Mouse (Mus musculus): Measurements from ENCODE around the gene Minpp1. TPM values are rescaled to one million over a fixed set of nuclear protein-coding genes. Genes with fewer than 3 reads are reported as not detected.

The Minpp1 gene
- total RNA-seq, 1 experiment from 2014 or later = 100 TPM

- ATAC-seq (replicated peaks; ENCODE audit: low read depth, poor library complexity, severe bottlenecking) = peak; percentile 99
Measured at GRCm38 (mm10) chr19:32523769-32524515, 38.4 kb downstream of the Minpp1 start.

GRCm38 (mm10) chr19:32524516-32524860 is 38.9 kb downstream of the Minpp1 start:
- no peak for ATAC-seq (replicated peaks; ENCODE audit: low read depth, poor library complexity, severe bottlenecking)

DNA sequence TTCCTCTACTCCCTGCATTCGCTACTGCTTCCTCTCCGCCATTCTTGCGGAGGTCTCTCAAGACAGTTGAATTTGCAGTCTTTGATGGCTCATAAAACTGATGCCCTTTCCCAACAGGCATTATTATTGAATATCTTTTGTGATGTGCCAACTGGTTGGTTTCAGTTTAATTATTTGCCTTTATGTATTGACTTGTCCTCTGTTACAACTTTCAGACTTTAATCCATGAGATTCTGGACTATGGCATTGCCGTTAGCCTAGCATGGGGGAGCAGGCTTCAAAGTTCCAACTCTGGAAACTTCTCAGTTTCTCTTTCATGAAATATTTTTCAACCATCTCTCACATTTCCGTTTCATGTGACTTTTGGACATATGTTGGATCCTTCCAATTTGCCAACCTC is 41.6 kb downstream of the Minpp1 start:
- ATAC-seq (replicated peaks; ENCODE audit: low read depth, poor library complexity, severe bottlenecking) = no peak

- ATAC-seq (replicated peaks; ENCODE audit: low read depth, poor library complexity, severe bottlenecking) = no peak
Measured at GRCm38 (mm10) chr19:32528723-32529122, 43.2 kb downstream of the Minpp1 start.

DNA sequence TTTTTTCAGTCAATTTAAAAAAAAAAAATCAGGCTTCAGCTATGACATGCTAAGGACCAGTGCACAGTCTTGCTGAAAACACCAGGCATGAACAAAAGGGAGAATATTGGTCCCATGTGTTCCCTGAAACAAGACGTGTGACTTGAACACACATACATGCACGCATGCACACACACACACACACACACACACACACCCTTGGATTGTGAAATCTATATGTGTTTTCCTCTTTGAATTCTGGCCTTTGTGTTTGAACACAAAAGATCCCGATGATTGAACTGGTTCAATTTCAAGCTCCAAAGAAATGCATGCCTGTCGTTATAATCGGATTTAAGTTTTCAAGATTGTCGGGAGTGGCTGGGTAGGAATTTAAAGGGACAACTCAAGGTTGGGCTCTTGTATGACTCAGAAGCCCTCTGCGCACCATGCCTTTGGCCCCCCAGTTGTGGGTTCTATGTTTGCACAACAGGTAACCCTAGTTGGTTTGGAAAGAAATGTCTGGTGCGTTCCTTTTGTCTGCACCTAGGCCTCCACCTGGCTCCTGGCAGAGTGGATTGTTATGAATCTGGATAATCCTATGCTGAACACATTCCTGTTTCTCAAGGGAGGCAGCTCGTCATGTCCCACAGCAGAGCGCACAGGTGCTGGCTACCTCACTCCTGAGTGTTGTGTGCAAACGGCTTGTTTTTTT is 43.8 kb downstream of the Minpp1 start:
- ATAC-seq (replicated peaks; ENCODE audit: low read depth, poor library complexity, severe bottlenecking) = no peak

DNA sequence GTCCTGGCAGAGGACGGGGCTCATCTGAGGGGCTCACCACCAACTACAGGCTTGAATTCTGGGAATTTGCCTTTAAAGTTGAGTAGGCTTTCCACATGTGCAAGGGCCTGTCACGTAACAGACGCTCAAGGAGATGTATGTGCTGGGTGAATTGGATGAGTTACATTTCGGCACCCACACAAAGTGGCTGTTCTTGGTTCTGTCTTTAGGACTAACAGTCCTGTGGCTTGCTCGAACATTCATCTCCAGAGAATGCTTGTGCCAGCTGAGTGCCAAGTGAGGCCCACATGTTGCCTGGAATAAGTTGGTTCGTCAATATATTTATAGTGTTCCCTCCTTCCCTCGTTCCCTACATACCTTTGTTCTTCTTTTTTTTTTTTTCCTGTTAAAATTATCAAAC is 44.7 kb downstream of the Minpp1 start:
- ATAC-seq (replicated peaks; ENCODE audit: low read depth, poor library complexity, severe bottlenecking) = no peak

- no peak for ATAC-seq (replicated peaks; ENCODE audit: low read depth, poor library complexity, severe bottlenecking)
Measured at GRCm38 (mm10) chr19:32532331-32532730, 46.8 kb downstream of the Minpp1 start.

DNA sequence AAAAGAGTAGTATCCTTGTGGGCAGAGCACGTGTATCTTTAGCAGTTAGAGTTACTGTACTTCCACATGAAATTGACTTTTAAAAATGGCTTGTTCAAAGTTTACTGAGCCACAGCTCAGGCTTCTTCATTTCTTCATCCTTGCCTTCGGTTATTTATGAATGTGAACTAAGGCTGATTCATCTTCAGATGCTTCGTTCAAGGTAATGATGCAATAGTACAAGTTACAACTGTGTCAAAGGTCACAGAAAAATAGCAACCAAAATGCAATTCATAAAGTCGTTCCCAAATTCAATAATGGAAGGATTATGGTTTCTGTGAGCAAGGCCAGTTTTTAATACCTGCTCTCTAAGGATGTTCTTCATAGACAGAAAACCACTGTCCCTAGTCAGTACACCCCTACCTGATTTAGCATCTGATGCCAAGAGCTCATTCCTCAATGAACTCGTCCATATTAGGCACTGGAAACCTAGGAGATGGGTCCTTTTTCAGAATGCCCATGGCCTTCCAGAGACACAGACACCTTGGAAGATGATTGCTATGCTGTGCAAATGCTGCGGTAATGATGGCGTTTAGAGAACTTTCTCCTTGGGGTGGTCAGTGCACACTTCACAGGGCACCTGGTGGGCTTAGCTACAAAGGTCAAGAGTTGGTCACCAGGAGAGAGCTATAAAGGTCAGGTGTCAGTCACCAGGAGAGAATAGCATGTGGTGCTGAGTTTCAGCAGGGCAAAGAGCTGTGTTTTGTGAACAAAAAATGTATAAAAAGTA is 47.4 kb downstream of the Minpp1 start:
- no peak for ATAC-seq (replicated peaks; ENCODE audit: low read depth, poor library complexity, severe bottlenecking)

DNA sequence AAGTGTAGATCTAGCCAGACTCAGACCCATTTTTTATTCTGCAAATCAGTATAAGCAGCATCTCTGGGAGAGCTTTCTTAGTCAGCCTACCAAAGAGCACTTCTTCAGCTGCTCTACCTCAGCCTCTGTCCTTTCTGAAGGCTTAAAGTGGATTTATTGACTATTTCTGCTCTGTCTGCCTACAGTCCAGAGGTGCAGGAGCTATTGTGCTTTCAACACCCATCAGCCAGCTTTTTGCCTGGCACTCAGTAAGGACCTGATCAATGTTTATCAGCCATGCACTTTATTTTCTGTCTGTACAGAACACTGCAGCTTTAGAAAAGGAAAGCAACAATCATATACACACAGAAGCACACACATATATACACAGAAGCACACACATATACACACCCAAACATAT is 49.3 kb downstream of the Minpp1 start:
- no peak for ATAC-seq (replicated peaks; ENCODE audit: low read depth, poor library complexity, severe bottlenecking)

DNA sequence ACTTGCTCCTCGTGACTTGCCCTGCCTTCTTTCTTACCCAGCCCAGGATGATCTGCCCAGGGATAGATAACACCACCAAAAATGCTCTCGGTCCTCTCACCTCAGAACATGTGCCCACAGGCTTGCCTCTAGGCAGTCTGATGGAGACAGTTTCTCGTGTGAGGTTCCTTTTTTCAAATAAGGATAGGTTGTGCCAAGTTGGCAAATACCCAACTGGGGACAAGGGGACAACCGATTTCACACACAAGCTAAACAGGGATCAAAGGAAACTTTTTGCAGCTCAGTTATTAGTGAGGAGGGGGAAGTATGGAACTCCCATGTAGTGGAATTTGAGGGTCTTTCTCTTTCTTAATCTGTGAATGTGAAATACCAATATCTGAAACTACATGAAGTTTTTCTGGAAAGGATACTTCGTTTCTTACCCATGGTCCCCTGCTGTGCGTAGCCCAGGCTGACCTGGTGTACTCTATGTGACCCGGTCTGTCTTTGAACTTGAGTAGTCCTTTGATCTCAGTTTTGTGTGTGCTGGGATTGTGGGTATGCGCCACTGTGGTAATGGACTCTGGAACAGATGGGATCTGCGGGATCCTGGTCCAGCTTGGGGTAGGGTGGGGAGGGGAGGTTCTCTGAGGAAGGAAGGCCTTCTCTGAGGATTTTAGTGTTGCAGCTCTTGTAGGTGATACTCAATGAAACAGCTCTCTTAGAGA is 57.4 kb downstream of the Minpp1 start:
- ATAC-seq (replicated peaks; ENCODE audit: low read depth, poor library complexity, severe bottlenecking) = no peak

GRCm38 (mm10) chr19:32547396-32547795 is 61.8 kb downstream of the Minpp1 start:
- ATAC-seq (replicated peaks; ENCODE audit: low read depth, poor library complexity, severe bottlenecking) = no peak

DNA sequence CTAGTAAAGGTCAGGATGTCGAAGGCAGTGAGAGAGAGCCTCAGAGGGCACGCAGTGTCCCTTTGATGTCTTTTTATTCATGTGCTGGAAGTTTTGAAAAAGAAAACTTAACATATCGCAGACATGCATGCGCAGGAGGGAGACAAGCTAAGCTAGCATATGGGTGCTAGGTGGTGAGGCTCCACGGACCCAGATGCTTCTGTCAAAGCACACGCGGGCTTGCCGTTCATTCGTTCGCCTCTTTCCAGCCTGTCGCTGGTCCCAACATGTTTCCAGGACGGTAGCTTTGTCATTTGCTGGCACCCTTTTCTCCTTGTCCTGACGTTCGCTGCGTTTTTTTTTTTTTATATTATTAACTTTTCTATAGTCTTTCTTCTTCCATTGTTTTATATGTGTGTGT is 62.6 kb downstream of the Minpp1 start:
- ATAC-seq (replicated peaks; ENCODE audit: low read depth, poor library complexity, severe bottlenecking) = no peak

- ATAC-seq (replicated peaks; ENCODE audit: low read depth, poor library complexity, severe bottlenecking) = no peak
Measured at GRCm38 (mm10) chr19:32550446-32550845, 64.9 kb downstream of the Minpp1 start.

GRCm38 (mm10) chr19:32551442-32551841 is 65.9 kb downstream of the Minpp1 start:
- ATAC-seq (replicated peaks; ENCODE audit: low read depth, poor library complexity, severe bottlenecking) = no peak

- no peak for ATAC-seq (replicated peaks; ENCODE audit: low read depth, poor library complexity, severe bottlenecking)
Measured at GRCm38 (mm10) chr19:32552106-32552505, 66.5 kb downstream of the Minpp1 start.

GRCm38 (mm10) chr19:32553310-32553709 is 67.7 kb downstream of the Minpp1 start:
- no peak for ATAC-seq (replicated peaks; ENCODE audit: low read depth, poor library complexity, severe bottlenecking)

- no peak for ATAC-seq (replicated peaks; ENCODE audit: low read depth, poor library complexity, severe bottlenecking)
Measured at GRCm38 (mm10) chr19:32555257-32555656, 69.7 kb downstream of the Minpp1 start.
